ENCODE assay signal across 9 mouse cellular contexts in the genomic region with DNA sequence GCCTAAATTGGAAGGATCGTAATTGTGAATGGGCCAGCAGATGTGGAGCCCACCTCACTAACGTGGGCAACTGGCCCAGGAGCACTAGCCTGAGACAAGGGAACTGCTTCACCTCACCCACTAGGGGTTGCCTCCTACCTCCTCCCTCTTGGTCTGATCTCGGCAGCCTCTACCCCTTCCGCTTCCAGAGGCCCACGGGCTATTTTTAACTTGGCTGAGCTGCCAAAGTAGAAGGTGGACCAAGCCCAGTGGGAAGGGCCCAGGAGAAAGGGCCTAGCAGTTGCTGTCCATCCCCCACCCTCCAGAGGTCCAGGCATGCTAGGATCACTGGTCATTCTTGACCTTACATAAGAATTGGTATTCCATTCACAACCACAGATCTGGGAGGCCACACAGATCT. TPM values are rescaled to one million over a fixed set of nuclear protein-coding genes. Genes with fewer than 3 reads are reported as not detected.
DNase-seq lines count a peak whose midpoint lies in the region; ATAC-seq lines count a peak whose summit lies in the region.
"Had no signal": no experiment of that assay in that cellular context is flagged by ENCODE, and none has a peak within 500 bp of the region (broad histone marks: within the 10 kb centered on the region; RNA-seq: fewer than 3 reads in every experiment).

No protein-coding gene starts in this region.

- no peaks in the 10 kb centered on the region for H3K27me3 ChIP-seq in hindbrain, embryonic 14.5 days (ENCODE audit: control insufficient read depth, insufficient read depth, low read length)
- H3K27me3 ChIP-seq in hindbrain, embryonic 12.5 days = no peaks in the 10 kb centered on the region

- no peaks in the 10 kb centered on the region for H3K36me3 ChIP-seq in hindbrain, embryonic 14.5 days (replicated peaks; ENCODE audit: control insufficient read depth, insufficient read depth)
- H3K36me3 ChIP-seq in hindbrain, embryonic 12.5 days = no peaks in the 10 kb centered on the region

- no peak overlapping the region for H3K9ac ChIP-seq in hindbrain, embryonic 14.5 days
- H3K9ac ChIP-seq in hindbrain, embryonic 12.5 days = no peak overlapping the region

- H3K9me3 ChIP-seq in hindbrain, embryonic 14.5 days (ENCODE audit: control insufficient read depth, low read length) = no peaks in the 10 kb centered on the region
- no peaks in the 10 kb centered on the region for H3K9me3 ChIP-seq in hindbrain, embryonic 12.5 days (replicated peaks)

- no peaks in the 10 kb centered on the region for H3K4me1 ChIP-seq in hindbrain, embryonic 14.5 days (replicated peaks; ENCODE audit: control insufficient read depth, insufficient read depth, low read length)
- no peaks in the 10 kb centered on the region for H3K4me1 ChIP-seq in hindbrain, embryonic 12.5 days

- H3K4me3 ChIP-seq in hindbrain, embryonic 14.5 days (replicated peaks; ENCODE audit: low read length) = no peak overlapping the region
- H3K4me3 ChIP-seq in hindbrain, embryonic 12.5 days = no peak overlapping the region

- H3K27ac ChIP-seq in hindbrain, embryonic 14.5 days = no peak overlapping the region
- H3K27ac ChIP-seq in hindbrain, embryonic 12.5 days = no peak overlapping the region

- peak; percentile 59 to 78 for DNase-seq in adrenal gland, adult (ENCODE audit: inconsistent age in 2 of 2, low spot score in 1 of 2)
- DNase-seq in adrenal gland, postnatal 4 days (ENCODE audit: low spot score in 2 of 2) = no peak
- peak; percentile 79 for DNase-seq in gastrocnemius, postnatal 25 days
- DNase-seq in kidney, adult 8-10 months = peak; percentile 61 to 75
- peak; percentile 68 for DNase-seq in lung, postnatal 25 days (ENCODE audit: low spot score)
- DNase-seq in hindbrain, embryonic 14.5 days (ENCODE audit: low spot score) = no peak
- DNase-seq in thymus, postnatal 4 days = no peak

- no peak for ATAC-seq in hindbrain, embryonic 14.5 days (ENCODE audit: low FRiP score)
- ATAC-seq in hindbrain, embryonic 12.5 days (ENCODE audit: low FRiP score) = no peak

- no peak overlapping the region for H3K4me2 ChIP-seq in hindbrain, embryonic 14.5 days (replicated peaks)
- H3K4me2 ChIP-seq in hindbrain, embryonic 12.5 days (replicated peaks) = no peak overlapping the region

- 50% methylated on average over 5 of the region's 5 CpGs for WGBS in hindbrain, embryonic 14.5 days
- WGBS in hindbrain, embryonic 12.5 days = 64% methylated on average over 5 of the region's 5 CpGs

RNA-seq across cellular contexts. Expression of a gene that starts 12.0 kb away (rescaled TPM):
- 10 to 100 TPM; 27.3 to 28.4 TPM for total RNA-seq in adrenal gland, postnatal 4 days (2021)
- 1 to 10 TPM; 3.5 TPM for total RNA-seq in gastrocnemius, postnatal 25 days (2021)
- polyA plus RNA-seq in hindbrain, embryonic 14.5 days (2014; fragmentation: Nextera tagmentation; extraction: Ambion mirVana) = 19.2 and 20.2 TPM in 2 replicates
- 22.3 and 22.7 TPM in 2 replicates for polyA plus RNA-seq in hindbrain, embryonic 12.5 days (2016; fragmentation: Nextera tagmentation; extraction: Ambion mirVana)

RNA-seq across cellular contexts. Expression of a gene that starts 21.8 kb away (rescaled TPM):
- not detected for total RNA-seq in adrenal gland, postnatal 4 days (2021)
- total RNA-seq in gastrocnemius, postnatal 25 days (2021) = not detected
- not detected in 2 replicates for polyA plus RNA-seq in hindbrain, embryonic 14.5 days (2014; fragmentation: Nextera tagmentation; extraction: Ambion mirVana)
- polyA plus RNA-seq in hindbrain, embryonic 12.5 days (2016; fragmentation: Nextera tagmentation; extraction: Ambion mirVana) = 0.12 TPM in 1 of 2 replicates, not detected in the other
- total RNA-seq: left cerebral cortex, postnatal 10 days had no signal

RNA-seq across cellular contexts. Expression of a gene that starts 25.7 kb away (rescaled TPM):
- 100 to 1,000 TPM; 120 to 121 TPM for total RNA-seq in adrenal gland, postnatal 4 days (2021)
- 10 to 100 TPM; 46.1 to 48.2 TPM for total RNA-seq in gastrocnemius, postnatal 25 days (2021)
- 105 and 109 TPM in 2 replicates for polyA plus RNA-seq in hindbrain, embryonic 14.5 days (2014; fragmentation: Nextera tagmentation; extraction: Ambion mirVana)
- 120 and 121 TPM in 2 replicates for polyA plus RNA-seq in hindbrain, embryonic 12.5 days (2016; fragmentation: Nextera tagmentation; extraction: Ambion mirVana)

RNA-seq across cellular contexts. Expression of a gene that starts 49.0 kb away (rescaled TPM):
- 100 to 1,000 TPM; 120 to 131 TPM for total RNA-seq in adrenal gland, postnatal 4 days (2021)
- total RNA-seq in gastrocnemius, postnatal 25 days (2021) = 10 to 100 TPM; 43.8 to 46.3 TPM
- polyA plus RNA-seq in hindbrain, embryonic 14.5 days (2014; fragmentation: Nextera tagmentation; extraction: Ambion mirVana) = 234 and 264 TPM in 2 replicates
- polyA plus RNA-seq in hindbrain, embryonic 12.5 days (2016; fragmentation: Nextera tagmentation; extraction: Ambion mirVana) = 148 and 150 TPM in 2 replicates

Comparison
In these comparisons a context has a peak if more than half of its experiments do, and no peak if none do; other contexts are left out.
1. DNase-seq: peak in adrenal gland, adult (2 of 2), gastrocnemius, postnatal 25 days (single experiment), kidney, adult 8-10 months (2 of 2) and lung, postnatal 25 days (single experiment); none in adrenal gland, postnatal 4 days (0 of 2), hindbrain, embryonic 14.5 days (single experiment) and thymus, postnatal 4 days (single experiment).
2. RNA of a gene that starts 12.0 kb away (total RNA-seq): 27.3 to 28.4 TPM in adrenal gland, postnatal 4 days; 3.5 TPM in gastrocnemius, postnatal 25 days; every median in the first group is over 4 times any median in the second.